Mouse (Mus musculus): ENCODE results near the gene Arhgef10l. TPM values are rescaled to one million over a fixed set of nuclear protein-coding genes. Genes with fewer than 3 reads are reported as not detected.

The Arhgef10l gene
- total RNA-seq, 1 experiment from 2014 or later = 5.4 TPM

DNA sequence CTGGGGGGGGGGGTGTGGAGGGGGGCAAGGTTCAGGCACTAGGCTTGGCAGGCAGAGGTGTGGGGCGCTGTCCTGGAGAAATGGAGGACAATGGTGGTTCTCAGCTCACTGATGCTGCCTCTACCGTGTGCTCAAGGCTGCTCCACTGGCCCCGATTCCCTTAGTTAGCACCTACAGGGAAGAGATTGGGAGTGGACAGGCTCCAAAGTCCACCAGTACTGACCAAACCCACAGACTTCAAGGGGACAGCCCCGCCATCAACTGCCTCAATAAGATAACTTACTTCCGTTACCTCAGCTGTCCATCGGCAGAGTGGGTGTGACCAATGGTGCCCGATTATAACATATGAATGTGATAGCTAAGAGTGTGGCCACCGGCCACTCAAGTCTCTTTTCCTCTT, 61.3 kb downstream of the Arhgef10l start:
- no peak for ATAC-seq (replicated peaks in 1 of 2; ENCODE audit: insufficient read depth in 1 of 2, low FRiP score in 2 of 2, low TSS enrichment in 1 of 2, low read depth in 1 of 2, poor library complexity in 2 of 2, severe bottlenecking in 2 of 2)

DNA sequence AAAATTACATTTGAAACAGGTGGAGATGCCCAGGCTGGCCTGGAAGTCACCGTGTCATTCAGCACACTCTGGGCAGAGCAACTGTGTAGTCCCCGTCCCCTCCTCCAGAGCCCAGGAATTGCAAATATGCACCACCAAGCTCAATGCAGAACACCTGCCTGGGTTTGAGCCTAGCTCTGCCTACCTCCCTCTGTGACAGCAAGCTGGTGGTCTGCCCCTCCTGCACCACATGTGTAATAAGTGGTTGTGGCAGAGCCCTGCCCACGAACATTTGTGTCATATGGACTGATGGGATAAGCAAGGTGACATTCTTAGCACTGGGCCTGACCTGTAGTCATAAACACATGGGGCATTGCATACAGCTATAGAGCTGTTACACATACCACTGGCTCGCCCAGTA, 63.8 kb downstream of the Arhgef10l start:
- ATAC-seq (replicated peaks in 1 of 2; ENCODE audit: insufficient read depth in 1 of 2, low FRiP score in 2 of 2, low TSS enrichment in 1 of 2, low read depth in 1 of 2, poor library complexity in 2 of 2, severe bottlenecking in 2 of 2) = no peak

DNA sequence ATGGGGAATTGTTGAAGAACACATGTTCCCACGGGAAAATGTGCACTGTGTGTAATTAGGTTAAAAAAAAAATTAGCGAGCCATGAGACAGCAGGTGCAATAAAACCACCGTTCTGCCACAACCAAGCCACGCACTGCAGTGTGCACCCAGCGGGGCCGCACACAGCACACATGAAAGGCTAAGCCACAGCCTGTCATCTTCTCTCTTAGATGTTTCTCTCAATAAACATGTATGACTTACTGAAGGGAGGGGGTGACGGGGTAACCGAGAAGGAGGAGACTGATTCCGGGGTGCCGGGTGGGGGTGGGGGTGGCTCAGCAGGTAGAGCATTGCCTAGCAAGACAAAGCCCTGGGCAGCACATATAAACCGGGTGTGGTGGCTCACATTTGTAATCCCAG, 64.7 kb downstream of the Arhgef10l start:
- ATAC-seq (replicated peaks in 1 of 2; ENCODE audit: insufficient read depth in 1 of 2, low FRiP score in 2 of 2, low TSS enrichment in 1 of 2, low read depth in 1 of 2, poor library complexity in 2 of 2, severe bottlenecking in 2 of 2) = no peak

DNA sequence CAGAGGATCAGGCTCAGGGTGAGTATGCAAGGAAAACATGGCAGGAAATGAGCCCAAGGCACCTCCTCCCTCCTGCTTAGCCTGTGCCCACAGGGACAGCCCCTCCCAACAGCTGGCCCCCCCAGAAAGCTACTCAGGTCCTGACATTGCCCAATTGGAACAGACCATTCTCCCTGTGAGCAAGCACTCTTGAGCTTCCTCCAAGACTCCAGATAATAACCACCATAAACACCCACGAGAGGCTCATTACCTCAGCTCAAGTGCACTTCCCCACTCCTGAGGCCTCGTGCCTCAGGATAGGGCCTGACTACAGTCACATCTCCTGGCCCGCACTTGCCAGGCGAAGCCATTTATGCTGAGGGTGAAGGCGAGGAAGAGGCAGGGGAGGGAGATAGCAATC, 67.0 kb downstream of the Arhgef10l start:
- ATAC-seq (replicated peaks in 1 of 2; ENCODE audit: insufficient read depth in 1 of 2, low FRiP score in 2 of 2, low TSS enrichment in 1 of 2, low read depth in 1 of 2, poor library complexity in 2 of 2, severe bottlenecking in 2 of 2) = 0 out of 4 replicates have a peak, but pooled peaks of 1 of the 2 experiments have one; percentile 17

DNA sequence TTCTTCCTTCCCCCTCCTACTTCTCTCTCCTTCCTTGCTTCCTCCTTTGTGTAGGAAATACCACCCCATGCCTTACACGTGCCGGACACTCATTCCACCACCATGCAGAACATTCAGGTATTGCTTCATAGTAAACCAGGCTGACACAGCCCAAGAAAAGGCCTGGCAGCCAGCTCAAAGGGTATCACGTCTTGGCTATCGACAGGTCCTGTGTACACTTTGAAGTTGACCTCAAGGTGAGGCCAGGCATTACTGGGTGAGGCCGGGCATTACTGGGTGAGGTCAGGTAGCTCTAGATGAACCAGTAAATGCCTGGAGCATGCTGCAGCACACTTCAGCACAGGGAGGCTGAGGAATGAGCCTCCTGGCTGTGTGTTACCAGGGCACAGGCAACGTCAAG, 67.9 kb downstream of the Arhgef10l start:
- ATAC-seq (replicated peaks in 1 of 2; ENCODE audit: insufficient read depth in 1 of 2, low FRiP score in 2 of 2, low TSS enrichment in 1 of 2, low read depth in 1 of 2, poor library complexity in 2 of 2, severe bottlenecking in 2 of 2) = no peak

DNA sequence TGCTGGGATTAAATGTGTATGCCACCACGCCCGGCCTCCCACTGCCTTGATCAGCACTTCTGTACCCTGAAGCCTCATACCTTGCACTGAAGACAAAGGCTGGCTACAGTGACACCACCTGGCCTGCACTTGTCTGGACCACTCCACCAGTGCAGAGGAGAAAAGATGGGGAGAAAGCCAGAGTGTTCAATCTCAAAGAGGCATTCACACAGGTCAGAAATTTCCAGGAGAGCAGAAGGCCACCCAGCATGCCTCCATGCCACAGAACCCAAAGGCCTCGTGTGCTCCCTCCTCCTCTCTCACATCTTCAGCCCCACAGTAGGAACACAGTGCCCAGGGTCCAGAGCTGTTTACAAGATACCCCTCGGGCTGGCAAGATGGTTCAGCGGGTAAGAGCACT, 68.4 kb downstream of the Arhgef10l start:
- no peak for ATAC-seq (replicated peaks in 1 of 2; ENCODE audit: insufficient read depth in 1 of 2, low FRiP score in 2 of 2, low TSS enrichment in 1 of 2, low read depth in 1 of 2, poor library complexity in 2 of 2, severe bottlenecking in 2 of 2)

DNA sequence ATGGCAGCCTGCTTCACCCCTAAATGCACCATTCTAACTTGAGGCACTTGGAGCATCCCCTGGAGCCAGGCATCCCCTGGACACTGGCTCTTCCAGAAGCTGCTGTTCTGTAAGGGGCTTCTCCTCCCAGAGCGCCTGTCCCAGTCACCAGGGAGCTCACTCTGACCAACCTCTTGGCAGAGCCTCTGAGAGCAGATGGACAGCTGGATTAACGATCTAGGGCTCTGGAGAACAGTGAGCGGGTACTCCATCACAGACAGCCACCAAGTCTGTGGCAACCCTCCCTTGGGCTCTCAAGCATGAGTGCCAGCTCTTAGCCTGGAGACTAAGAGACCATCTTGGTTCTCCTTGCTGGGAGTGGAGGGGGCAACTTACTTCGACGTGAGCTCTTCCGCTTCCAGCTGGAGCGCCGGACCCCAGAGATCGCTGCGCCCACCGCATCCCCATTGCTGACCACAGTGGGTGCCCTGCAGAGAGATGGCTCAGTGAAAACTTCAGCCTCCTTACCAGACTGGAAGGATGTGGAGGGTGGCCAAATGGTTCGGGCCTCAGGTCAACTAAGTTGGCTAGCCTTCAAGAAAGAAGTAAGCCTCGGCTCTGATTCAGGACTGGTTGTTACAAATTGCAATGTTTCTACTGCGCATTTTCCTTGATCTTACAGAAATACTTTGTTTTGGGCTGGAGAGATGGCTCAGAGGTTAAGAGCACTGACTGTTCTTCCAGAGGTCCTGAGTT, 71.9 kb downstream of the Arhgef10l start:
- no peak for ATAC-seq (replicated peaks in 1 of 2; ENCODE audit: insufficient read depth in 1 of 2, low FRiP score in 2 of 2, low TSS enrichment in 1 of 2, low read depth in 1 of 2, poor library complexity in 2 of 2, severe bottlenecking in 2 of 2)

DNA sequence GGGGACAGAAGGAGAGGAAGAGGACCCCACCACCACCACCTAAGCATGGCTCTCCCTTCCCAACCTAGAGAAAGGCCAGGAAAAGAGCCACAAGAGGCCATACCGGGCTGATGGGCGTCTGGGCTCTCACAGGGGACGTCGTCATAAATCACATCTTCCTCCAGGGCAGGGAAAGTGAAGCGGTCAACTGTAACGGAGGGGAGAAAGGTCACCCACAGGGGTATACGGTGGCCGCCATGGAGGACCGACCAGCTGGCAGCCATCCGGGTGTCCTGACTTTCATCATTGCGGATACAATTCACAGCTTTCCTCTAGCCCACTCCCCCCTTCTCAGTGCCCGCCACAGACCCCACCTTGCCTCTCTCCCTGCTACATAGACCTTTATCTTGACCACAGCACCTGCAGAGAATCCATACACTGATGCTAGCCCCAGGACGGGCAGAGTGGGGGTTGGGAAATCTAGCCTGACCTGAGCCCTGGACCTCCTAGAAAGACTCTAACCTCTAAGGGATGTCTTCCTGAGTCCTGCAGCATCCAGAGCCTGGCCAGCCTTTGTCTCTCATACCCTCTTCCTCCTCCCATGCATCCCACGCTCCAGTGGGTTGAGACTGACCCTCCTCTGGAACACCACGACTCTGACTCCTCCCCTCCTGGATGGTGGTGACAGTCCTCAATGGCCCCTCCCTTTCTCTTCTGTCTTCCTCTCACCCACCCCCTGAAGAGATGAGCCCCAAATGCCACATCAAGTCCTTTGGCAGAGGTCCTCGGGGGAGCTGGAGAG, 72.6 kb downstream of the Arhgef10l start:
- ATAC-seq (replicated peaks in 1 of 2; ENCODE audit: insufficient read depth in 1 of 2, low FRiP score in 2 of 2, low TSS enrichment in 1 of 2, low read depth in 1 of 2, poor library complexity in 2 of 2, severe bottlenecking in 2 of 2) = no peak

DNA sequence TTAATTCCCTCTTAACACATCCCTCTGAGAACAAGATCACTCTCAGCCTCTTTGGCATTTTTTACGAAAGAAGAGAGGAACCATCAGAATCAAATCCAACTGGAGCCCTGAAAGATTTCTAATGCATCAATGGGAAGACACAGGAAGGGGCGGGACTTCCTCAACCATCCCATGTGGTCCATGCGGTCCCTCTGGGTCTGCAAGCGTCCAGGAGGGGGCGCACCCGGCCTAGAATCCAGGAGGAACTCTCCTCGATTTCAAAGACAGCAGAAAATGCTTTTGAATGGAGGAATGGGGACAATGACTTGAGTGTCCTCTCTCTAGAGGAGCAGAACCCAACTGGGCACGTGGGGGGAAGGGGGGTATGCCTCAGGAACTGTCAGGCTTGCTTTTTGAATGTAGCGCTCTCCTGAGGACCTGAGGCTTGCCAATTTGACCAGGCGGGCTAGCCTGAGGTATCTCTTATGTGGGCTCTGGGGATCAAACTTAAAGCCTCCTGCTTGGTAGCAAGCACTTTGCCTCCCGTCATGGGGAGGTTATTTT, 73.5 kb downstream of the Arhgef10l start:
- peak; percentile 63 to 69; a peak in 3 of 4 replicates for ATAC-seq (replicated peaks in 1 of 2; ENCODE audit: insufficient read depth in 1 of 2, low FRiP score in 2 of 2, low TSS enrichment in 1 of 2, low read depth in 1 of 2, poor library complexity in 2 of 2, severe bottlenecking in 2 of 2)

DNA sequence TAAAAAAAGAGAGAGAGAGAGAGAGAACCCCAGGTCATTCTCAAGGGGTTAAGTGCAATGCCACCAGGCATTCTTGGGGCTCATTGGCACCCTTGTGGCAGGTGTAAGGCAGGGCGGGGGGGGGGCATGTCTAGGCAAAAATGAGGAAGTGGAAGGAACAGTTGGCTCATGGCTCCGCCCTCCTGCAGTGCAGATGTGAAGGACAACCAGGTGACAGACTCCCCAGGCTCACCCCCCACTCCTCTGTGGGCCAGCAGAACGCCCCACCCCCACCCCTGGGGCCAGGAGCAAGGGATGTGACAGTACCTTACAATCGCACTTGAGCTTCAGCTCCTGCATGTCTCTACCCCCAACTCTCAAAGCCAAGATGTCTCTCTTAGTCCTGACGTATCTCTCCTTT, 79.3 kb downstream of the Arhgef10l start:
- ATAC-seq (replicated peaks in 1 of 2; ENCODE audit: insufficient read depth in 1 of 2, low FRiP score in 2 of 2, low TSS enrichment in 1 of 2, low read depth in 1 of 2, poor library complexity in 2 of 2, severe bottlenecking in 2 of 2) = peak; percentile 63 to 64

DNA sequence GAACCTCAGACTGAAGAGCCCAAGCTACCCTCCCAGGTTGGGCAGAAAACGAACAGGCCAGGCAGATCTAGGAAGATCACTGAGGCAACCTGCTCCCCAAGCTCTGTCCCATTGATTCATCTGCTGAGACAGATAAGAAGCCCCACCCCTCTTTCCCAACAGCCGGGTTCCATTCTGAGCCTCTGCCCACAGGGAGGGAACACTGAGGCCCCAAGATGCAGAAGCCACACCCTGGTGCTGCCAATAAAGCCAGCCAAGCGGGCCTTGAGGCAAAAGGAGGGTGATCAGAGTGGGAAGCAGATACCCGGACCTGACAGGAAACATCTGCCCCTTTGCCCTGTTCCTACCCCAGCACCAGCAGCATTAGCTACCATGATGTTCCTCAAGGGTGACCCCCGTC, 81.6 kb downstream of the Arhgef10l start:
- ATAC-seq (replicated peaks in 1 of 2; ENCODE audit: insufficient read depth in 1 of 2, low FRiP score in 2 of 2, low TSS enrichment in 1 of 2, low read depth in 1 of 2, poor library complexity in 2 of 2, severe bottlenecking in 2 of 2) = peak; percentile 13 to 24; a peak in 2 of 4 replicates

DNA sequence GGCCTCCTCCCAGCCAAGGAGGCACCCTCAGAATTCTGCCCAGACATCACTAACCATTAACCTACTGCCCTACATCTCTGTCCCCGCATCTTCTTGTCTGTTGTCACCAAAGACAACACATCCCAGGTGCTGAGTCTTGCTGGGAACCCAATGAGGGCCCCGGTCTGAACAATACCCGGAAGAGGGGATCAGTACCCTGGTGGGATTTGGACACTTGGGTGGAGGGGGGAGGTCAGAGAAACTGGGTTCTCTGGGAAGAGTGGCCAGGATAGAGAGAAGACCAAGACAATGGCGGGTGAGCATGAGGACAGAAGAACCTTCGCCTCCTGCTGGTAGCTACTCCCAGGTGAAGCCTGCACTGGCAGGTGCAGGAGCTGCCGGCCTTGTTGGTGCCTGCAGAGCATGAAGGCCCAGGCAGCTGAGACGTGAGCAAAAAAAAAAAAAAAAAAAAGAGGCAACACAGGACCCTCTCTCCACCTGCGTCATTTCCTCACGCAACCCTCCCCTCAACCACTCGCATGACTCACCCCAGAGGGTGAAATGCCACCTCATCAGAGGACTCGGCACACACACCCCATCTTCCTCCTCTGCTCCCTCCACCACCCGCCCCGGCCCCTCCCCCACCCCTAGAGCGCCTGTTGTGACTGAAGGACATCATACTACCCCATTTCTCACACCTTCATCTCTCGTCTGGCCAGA, 83.3 kb downstream of the Arhgef10l start:
- ATAC-seq (replicated peaks in 1 of 2; ENCODE audit: insufficient read depth in 1 of 2, low FRiP score in 2 of 2, low TSS enrichment in 1 of 2, low read depth in 1 of 2, poor library complexity in 2 of 2, severe bottlenecking in 2 of 2) = peak in 1 of 2 experiments; percentile 27; a peak in 1 of 4 replicates

DNA sequence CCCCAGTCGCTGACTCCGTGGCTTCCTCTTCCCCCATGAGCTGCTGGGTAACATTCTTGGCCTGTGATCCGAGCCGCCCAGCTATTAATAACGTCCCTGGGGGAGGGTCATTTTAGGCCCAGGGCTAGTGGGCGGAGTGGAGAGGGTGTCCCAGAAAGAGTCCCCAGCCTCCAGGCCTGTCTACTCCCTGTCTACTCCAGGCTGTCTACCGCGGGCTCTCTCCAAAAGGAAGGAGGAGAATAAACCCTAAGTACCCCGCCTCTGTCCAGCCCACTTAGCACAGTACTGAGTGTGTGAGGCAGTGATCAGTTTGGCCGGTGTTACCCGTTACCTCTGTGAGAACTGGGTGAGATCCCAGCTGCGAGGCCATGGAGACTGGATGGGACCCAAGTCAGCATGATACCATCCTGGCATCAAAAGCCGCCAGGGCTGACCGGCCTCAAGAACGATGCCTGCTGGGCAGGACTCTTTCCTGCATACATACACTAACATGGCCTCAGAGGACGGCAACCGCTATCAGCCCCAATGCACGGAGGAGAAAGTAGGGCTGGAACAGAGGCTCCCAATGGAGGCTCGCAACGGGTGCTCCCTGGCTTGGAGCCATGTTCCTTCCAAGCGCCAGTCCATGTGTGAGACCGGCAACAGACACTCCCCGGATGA, 84.0 kb downstream of the Arhgef10l start:
- no peak for ATAC-seq (replicated peaks in 1 of 2; ENCODE audit: insufficient read depth in 1 of 2, low FRiP score in 2 of 2, low TSS enrichment in 1 of 2, low read depth in 1 of 2, poor library complexity in 2 of 2, severe bottlenecking in 2 of 2)

DNA sequence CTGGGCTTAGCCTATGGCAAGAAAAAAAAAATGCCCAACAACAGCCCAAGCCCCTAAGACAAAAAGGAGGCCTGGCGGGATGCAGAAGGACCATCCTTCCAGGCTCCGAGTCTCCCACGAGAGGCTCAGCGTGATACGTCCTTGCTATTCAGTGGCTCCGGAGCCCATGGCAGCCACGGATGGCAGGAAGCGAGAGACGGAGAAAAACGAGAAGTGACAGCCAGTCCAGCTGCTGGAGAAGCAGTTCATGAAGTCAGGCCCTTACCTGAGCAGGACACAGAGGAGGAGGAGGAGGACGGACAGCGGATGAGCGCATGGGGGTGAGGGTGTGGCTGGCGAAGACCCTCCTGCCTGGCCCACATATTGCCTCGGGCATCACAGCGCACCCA, 84.5 kb downstream of the Arhgef10l start:
- ATAC-seq (replicated peaks in 1 of 2; ENCODE audit: insufficient read depth in 1 of 2, low FRiP score in 2 of 2, low TSS enrichment in 1 of 2, low read depth in 1 of 2, poor library complexity in 2 of 2, severe bottlenecking in 2 of 2) = no peak

DNA sequence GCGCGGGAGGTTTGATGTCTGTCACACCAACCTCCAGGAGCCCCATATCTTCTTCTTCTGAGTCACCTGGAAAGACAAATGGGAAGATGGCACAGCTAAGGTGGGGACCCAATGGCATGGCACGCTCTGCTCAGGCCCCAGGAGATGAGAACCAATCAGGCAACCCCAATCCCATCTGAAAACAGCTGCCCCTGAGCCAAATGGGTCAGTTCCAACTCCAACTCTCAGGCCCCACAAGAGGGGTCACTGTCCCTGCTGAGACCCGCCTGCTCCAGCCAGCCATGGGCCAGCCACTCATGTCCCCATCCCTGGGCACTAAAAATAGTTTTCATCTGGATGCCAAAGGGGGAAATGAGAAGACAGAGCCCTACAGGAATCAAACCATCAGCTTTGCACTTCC, 84.9 kb downstream of the Arhgef10l start:
- no peak for ATAC-seq (replicated peaks in 1 of 2; ENCODE audit: insufficient read depth in 1 of 2, low FRiP score in 2 of 2, low TSS enrichment in 1 of 2, low read depth in 1 of 2, poor library complexity in 2 of 2, severe bottlenecking in 2 of 2)

DNA sequence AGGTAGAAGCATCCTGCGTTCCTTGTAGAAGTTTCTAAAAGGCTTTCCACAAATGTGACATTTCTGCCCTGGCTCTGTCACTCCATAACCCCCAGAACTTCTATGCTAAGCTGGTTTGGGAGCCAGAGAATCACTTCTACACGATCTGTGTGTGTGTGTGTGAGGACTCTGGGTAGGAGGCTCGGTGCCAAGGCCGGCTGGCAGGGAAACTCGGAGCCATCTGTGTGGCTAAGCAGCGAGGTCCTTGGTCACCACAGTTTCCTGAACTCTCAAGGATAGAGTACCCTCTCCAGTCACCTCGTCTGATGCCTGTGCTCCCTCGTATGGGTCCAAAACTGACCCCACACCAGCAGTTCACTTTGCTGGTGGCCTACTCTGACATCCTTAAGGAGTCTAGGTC, 86.2 kb downstream of the Arhgef10l start:
- peak in 1 of 2 experiments; percentile 30; a peak in 1 of 4 replicates for ATAC-seq (replicated peaks in 1 of 2; ENCODE audit: insufficient read depth in 1 of 2, low FRiP score in 2 of 2, low TSS enrichment in 1 of 2, low read depth in 1 of 2, poor library complexity in 2 of 2, severe bottlenecking in 2 of 2)

DNA sequence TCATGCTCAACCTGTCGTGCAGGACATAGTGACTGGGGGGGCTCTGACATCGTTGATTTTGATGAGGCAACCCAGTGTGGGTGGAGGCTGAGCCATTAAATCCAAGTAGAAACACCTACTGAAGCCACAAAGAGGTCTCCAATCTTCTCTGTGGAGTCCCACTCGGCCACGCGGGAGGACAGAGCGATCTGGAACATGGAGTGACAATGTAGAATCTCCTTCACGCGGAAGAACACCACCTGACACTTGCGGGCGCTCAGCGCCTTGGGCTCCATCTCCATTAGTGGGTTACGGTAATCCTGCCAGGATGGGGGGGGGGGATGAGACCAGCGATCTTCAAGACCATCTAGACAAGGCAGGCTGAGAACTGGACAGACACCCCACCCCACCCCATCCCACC, 86.7 kb downstream of the Arhgef10l start:
- no peak for ATAC-seq (replicated peaks in 1 of 2; ENCODE audit: insufficient read depth in 1 of 2, low FRiP score in 2 of 2, low TSS enrichment in 1 of 2, low read depth in 1 of 2, poor library complexity in 2 of 2, severe bottlenecking in 2 of 2)
